Mouse (Mus musculus) heart, embryonic 11.5 days (tissue): Measurements from ENCODE around the gene Kif21b. TPM values are rescaled to one million over a fixed set of nuclear protein-coding genes. Genes with fewer than 3 reads are reported as not detected.

ENCODE experiments used
- ATAC-seq: fragments of 200-750 bp; cut with Nextera tagmentation; replicated peaks from 2 replicates; pipeline ENCODE4 v1.8.0; 2017; ENCODE audit warnings: moderate library complexity; ENCODE audit not compliant: insufficient number of reproducible peaks, low FRiP score, low TSS enrichment
- H3K27ac ChIP-seq: fragments of 300-500 bp; sonication (generic); 2 replicates; pipeline ENCODE4 v1.5.1; 2014; ENCODE audit warnings: mild to moderate bottlenecking, low read depth, low read length
- H3K27me3 ChIP-seq: fragments of 300-500 bp; sonication (generic); 2 replicates; pipeline ENCODE4 v1.6.1; 2014; ENCODE audit warnings: mild to moderate bottlenecking, low read length, mixed read lengths; ENCODE audit not compliant: control insufficient read depth, insufficient read depth
- H3K36me3 ChIP-seq: fragments of 300-500 bp; sonication (generic); 2 replicates; pipeline ENCODE4 v1.6.1; 2014; ENCODE audit warnings: mild to moderate bottlenecking, low read length, moderate library complexity, mixed read lengths; ENCODE audit not compliant: control insufficient read depth, insufficient read depth
- H3K4me1 ChIP-seq: fragments of 300-500 bp; sonication (generic); 2 replicates; pipeline ENCODE4 v1.6.1; 2014; ENCODE audit warnings: low read length; ENCODE audit not compliant: control insufficient read depth, insufficient read depth
- H3K4me2 ChIP-seq: fragments of 300-500 bp; sonication (generic); 2 replicates; pipeline ENCODE4 v1.6.1; 2014; ENCODE audit warnings: mild to moderate bottlenecking, moderate library complexity
- H3K4me3 ChIP-seq: fragments of 300-500 bp; sonication (generic); 2 replicates; pipeline ENCODE4 v1.5.1; 2014; ENCODE audit warnings: low read depth, low read length
- H3K9ac ChIP-seq: fragments of 300-500 bp; sonication (generic); 2 replicates; pipeline ENCODE4 v1.6.1; 2014; ENCODE audit warnings: mild to moderate bottlenecking, low read depth, low read length, moderate library complexity
- H3K9me3 ChIP-seq: fragments of 300-500 bp; sonication (generic); replicated peaks from 2 replicates; pipeline ENCODE4 v1.6.1; 2016; ENCODE audit warnings: low read length; ENCODE audit not compliant: control insufficient read depth
- WGBS: fragments of 180-500 bp; shearing (Covaris S2); extraction: QIAGEN DNeasy Blood & Tissue Kit; methylation state at CpG from one replicate; pipeline ENCODE4 v1.1.7; 2014; ENCODE audit not compliant: insufficient replicate concordance; 5-methylcytosine and 5-hydroxymethylcytosine counted together
- polyA plus RNA-seq: library from polyadenylated mRNA; unstranded; fragments of >200 nt; fragmentation: Nextera tagmentation; extraction: Ambion mirVana; gene quantifications from 2 replicates; pipeline ENCODE4 v1.2.1, GENCODE M21; 2014

The Kif21b gene
- 3.9 TPM in 2 replicates for polyA plus RNA-seq

DNA sequence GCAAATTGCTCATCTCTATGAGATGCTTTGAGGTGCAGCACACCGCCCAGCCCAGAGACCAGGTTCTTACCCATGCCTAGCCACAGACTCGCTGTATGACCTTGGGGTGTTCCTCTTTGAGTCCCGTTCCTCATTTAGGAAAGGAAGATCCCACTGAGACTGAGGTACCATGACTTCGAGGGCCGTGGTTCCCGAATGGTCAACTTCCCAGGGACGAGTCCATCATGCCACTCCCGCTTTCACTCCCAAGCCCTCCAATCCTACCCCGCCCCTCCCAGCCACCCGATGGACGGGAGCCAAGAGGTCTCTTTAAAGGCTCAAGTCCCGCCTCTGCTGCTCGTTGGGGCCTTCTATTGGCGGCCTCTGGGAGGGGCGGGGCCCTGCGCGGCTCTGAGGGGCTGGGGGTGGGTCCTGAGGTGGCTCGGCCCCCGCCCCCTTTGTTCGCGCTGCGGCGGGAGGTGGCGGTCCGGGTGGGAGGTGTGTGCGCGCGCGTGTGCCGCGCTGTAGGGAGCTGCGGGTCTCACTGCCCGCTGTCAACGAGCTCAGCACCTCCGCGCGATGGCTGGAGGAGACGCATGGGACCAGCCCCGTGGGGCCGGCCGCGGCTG lies at the start of gene Kif21b:
Kif21b (plus strand) TSS at position 439 of the 608 bp plus-strand sequence.
- Histone ChIP-seq H3K4me1 (peaks cover 82% of the 10 kb centered on the region), H3K4me2 (peak within 1 kb of the TSS; percentile 99), H3K4me3 (peak within 1 kb of the TSS; percentile 83), H3K27me3 (no peaks in the 10 kb centered on the region), H3K9ac (peak within 1 kb of the TSS; percentile 80), H3K27ac (0 out of 2 replicates have a peak within 1 kb of the TSS, but pooled peaks have one; percentile 15), H3K9me3 (no peaks in the 10 kb centered on the region), H3K36me3 (no peaks in the 10 kb centered on the region)
- 2% methylated on average over 39 of the region's 42 CpGs for WGBS
- peak; percentile 89 for ATAC-seq

DNA sequence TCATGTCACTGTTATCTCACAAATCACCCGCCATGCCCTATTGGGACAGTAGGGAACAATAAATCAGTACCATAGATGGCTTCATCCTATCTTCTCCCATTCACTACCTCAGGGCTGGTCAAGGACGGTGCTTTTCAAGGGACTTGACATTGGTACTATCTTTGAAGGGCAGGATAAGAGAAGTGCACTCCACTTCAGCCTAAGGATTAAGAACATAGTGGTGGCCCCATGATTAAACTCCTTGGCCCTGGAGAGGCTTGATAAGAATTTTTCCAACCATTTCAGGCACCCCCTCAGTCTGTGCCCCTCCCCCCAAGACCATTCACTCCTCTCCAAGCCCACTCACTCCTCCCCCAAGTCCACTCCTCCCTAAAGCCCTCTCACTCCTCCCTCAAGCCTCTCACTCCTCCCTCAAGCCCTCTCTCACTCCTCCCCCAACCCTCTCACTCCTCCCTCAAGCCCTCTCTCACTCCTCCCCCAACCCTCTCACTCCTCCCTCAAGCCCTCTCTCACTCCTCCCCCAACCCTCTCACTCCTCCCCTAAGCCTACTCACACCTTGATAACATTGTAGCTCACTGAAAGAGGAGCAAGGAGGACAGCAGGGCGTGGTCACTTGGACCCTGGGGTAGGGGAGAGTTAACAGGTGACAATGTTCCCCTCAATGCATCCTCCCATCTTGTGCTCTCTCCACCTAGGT lies 45.1 kb upstream of the Kif21b start:
- Histone ChIP-seq H3K4me3 (no peak overlapping the region), H3K9ac (no peak overlapping the region), H3K4me2 (no peak overlapping the region), H3K36me3 (no peaks in the 10 kb centered on the region), H3K9me3 (no peaks in the 10 kb centered on the region), H3K27ac (no peak overlapping the region), H3K27me3 (peaks cover 16% of the 10 kb centered on the region; the same call in 1 of the 2 replicates), H3K4me1 (no peaks in the 10 kb centered on the region)
- 53% methylated on average over 3 of the region's 3 CpGs for WGBS
- no peak for ATAC-seq

GRCm38 (mm10) chr1:136089368-136090165 lies 41.6 kb upstream of the Kif21b start:
- H3K4me1 ChIP-seq, result no peaks in the 10 kb centered on the region
- H3K4me2 ChIP-seq, result no peak overlapping the region
- H3K36me3 ChIP-seq, result no peaks in the 10 kb centered on the region
- no peak for ATAC-seq
- H3K4me3 ChIP-seq, result no peak overlapping the region
- WGBS, result 78% methylated on average over 9 of the region's 9 CpGs
- peaks cover 19% of the 10 kb centered on the region for H3K27me3 ChIP-seq
- no peaks in the 10 kb centered on the region for H3K9me3 ChIP-seq
- no peak overlapping the region for H3K9ac ChIP-seq
- H3K27ac ChIP-seq, result no peak overlapping the region

DNA sequence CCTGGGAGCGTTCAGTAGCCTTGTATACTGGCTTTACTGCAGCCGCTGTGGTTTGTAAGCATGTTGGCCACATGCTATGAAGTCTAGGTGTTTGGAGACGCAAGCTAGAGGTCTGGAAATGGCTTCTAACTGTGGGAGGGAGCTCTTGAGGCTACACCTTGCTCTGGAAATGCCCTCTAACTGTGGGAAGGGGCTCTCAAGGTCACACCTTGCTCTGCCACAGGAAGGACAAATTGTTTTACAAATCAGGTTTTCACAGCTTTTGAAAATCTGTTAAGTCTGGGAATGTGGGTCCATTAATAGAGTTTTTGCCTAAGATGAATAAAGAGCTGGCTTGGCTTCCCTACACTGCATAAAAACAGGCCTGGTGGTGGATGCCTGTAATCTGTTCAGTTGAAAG lies 37.5 kb upstream of the Kif21b start:
- 52% methylated on average over 3 of the region's 3 CpGs for WGBS

GRCm38 (mm10) chr1:136094807-136095206 lies 36.4 kb upstream of the Kif21b start:
- H3K9me3 ChIP-seq, result no peaks in the 10 kb centered on the region
- no peak overlapping the region for H3K4me3 ChIP-seq
- WGBS, result 54% methylated on average over 5 of the region's 5 CpGs
- no peak overlapping the region for H3K9ac ChIP-seq
- H3K4me2 ChIP-seq, result no peak overlapping the region
- H3K36me3 ChIP-seq, result no peaks in the 10 kb centered on the region
- H3K27ac ChIP-seq, result no peak overlapping the region
- H3K4me1 ChIP-seq, result no peaks in the 10 kb centered on the region
- peaks cover 12% of the 10 kb centered on the region for H3K27me3 ChIP-seq
- ATAC-seq, result no peak

More for the DNA sequence above, 37.5 kb upstream of the Kif21b start:
- Histone ChIP-seq H3K27ac (no peak overlapping the region), H3K27me3 (peaks cover 12% of the 10 kb centered on the region), H3K4me1 (no peaks in the 10 kb centered on the region), H3K9ac (no peak overlapping the region), H3K4me2 (no peak overlapping the region), H3K4me3 (no peak overlapping the region), H3K9me3 (no peaks in the 10 kb centered on the region), H3K36me3 (no peaks in the 10 kb centered on the region)
- ATAC-seq, result no peak

DNA sequence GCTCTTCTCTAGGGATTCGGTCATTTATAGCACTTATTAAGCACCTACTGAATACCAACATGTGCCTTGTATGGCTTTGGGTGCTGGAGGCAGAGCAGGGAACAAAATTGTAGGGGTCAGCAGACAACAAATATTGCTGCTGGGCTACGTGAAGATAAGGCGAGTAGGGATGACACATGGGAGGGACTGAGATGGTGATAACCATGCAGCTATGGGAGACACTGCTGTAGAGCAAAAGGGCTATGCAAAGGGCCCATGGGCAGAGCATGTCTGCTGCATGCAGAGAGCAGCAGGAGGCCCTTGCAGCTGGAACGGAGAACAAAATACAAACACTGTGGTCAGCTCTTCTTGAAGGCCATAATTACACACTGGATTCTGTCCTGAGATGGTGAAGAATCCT lies 29.1 kb upstream of the Kif21b start:
- H3K27me3 ChIP-seq, result no peaks in the 10 kb centered on the region
- WGBS, result 50% methylated on average over 4 of the region's 4 CpGs
- H3K27ac ChIP-seq, result no peak overlapping the region
- ATAC-seq, result no peak
- H3K4me1 ChIP-seq, result peaks cover 17% of the 10 kb centered on the region; the same call in 1 of the 2 replicates
- no peak overlapping the region for H3K4me2 ChIP-seq
- H3K36me3 ChIP-seq, result no peaks in the 10 kb centered on the region
- no peak overlapping the region for H3K9ac ChIP-seq
- H3K9me3 ChIP-seq, result no peaks in the 10 kb centered on the region
- H3K4me3 ChIP-seq, result no peak overlapping the region

GRCm38 (mm10) chr1:136102551-136102950 lies 28.6 kb upstream of the Kif21b start:
- 0 out of 2 replicates have a peak overlapping the region, but pooled peaks have one; percentile 6 for H3K27ac ChIP-seq
- no peak overlapping the region for H3K4me3 ChIP-seq
- H3K27me3 ChIP-seq, result no peaks in the 10 kb centered on the region
- H3K9ac ChIP-seq, result no peak overlapping the region
- no peak for ATAC-seq
- H3K4me1 ChIP-seq, result peaks cover 17% of the 10 kb centered on the region; the same call in 1 of the 2 replicates
- H3K4me2 ChIP-seq, result no peak overlapping the region
- no peaks in the 10 kb centered on the region for H3K9me3 ChIP-seq
- H3K36me3 ChIP-seq, result no peaks in the 10 kb centered on the region
- 50% methylated on average over 3 of the region's 3 CpGs for WGBS

DNA sequence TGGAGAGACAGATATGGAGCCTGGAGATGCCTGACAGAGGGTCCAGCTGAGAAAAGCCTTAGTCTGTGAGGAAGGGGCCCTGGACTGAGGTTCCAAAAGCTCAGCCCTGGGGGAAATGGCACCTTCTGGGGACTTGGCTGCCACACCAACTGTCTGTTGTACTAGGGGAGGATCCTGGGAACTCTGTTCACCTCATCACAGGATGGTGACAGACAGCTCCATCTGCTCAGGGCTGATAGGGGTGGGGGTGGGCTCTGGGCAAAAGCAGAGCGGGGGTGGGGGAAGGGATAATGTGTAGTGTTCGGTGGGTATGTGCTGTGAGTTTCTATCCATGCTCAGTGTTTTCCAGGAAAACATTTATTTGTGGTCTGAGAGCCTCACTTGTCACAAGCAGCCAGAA lies 28.2 kb upstream of the Kif21b start:
- Histone ChIP-seq H3K4me3 (no peak overlapping the region), H3K9ac (no peak overlapping the region), H3K4me2 (no peak overlapping the region), H3K9me3 (no peaks in the 10 kb centered on the region), H3K27ac (no peak overlapping the region), H3K36me3 (no peaks in the 10 kb centered on the region), H3K4me1 (peaks cover 17% of the 10 kb centered on the region; the same call in 1 of the 2 replicates), H3K27me3 (no peaks in the 10 kb centered on the region)
- WGBS, result 26% methylated on average over 2 of the region's 2 CpGs
- no peak for ATAC-seq
